Mouse (Mus musculus): Measurements from ENCODE around the gene Adarb1. TPM values are rescaled to one million over a fixed set of nuclear protein-coding genes. Genes with fewer than 3 reads are reported as not detected.

The Adarb1 gene
- polyA plus RNA-seq, 1 experiment: 10.9 TPM

DNA sequence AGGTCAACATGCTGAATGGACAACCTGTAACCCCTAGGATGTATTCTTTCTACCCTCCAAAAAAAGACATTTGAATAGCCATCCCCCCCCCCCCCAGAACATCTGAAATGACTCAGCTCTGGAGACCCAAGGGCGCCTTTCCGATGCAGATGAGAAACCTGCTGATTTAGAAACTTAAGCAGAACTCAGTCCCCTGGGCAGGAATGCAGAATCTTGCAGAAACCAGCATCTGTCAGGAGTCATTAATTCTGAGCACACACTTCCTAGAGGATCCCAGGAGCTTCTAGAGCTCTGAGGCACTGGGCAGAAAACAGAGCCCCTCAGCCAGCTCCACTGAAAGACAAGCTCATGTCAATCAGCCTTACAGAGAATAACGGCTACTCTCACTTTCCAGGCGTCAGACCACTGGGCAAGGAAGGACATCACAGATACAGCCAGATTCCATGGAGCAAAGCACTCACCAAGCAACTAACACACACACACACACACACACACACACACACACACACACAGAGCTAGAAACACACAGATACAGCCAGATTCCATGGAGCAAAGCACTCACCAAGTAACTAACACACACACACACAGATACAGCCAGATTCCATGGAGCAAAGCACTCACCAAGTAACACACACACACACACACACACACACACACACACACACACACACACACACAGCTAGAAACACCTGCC is 113.1 kb downstream of the Adarb1 start:
- no peak overlapping the region for H3K4me3 ChIP-seq (ENCODE audit: control insufficient read depth, low read depth, low read length)
- H3K4me1 ChIP-seq (ENCODE audit: control insufficient read depth, insufficient read depth, low read length): no peaks in the 10 kb centered on the region
- no peak for TF ChIP-seq CTCF (IDR thresholded peaks at IDR 0.05; ENCODE audit: control insufficient read depth, insufficient read depth, insufficient replicate concordance, low read depth, low read length)
- TF ChIP-seq POLR2A (IDR thresholded peaks at IDR 0.05; ENCODE audit: control insufficient read depth, low read depth, low read length): no peak
- no peaks in the 10 kb centered on the region for H3K36me3 ChIP-seq (ENCODE audit: control insufficient read depth, insufficient read depth, low read length)
- H3K27me3 ChIP-seq (ENCODE audit: control insufficient read depth, insufficient read depth, low read length): no peaks in the 10 kb centered on the region
- H3K27ac ChIP-seq (ENCODE audit: control insufficient read depth, insufficient read depth, low read depth, low read length): no peak overlapping the region

DNA sequence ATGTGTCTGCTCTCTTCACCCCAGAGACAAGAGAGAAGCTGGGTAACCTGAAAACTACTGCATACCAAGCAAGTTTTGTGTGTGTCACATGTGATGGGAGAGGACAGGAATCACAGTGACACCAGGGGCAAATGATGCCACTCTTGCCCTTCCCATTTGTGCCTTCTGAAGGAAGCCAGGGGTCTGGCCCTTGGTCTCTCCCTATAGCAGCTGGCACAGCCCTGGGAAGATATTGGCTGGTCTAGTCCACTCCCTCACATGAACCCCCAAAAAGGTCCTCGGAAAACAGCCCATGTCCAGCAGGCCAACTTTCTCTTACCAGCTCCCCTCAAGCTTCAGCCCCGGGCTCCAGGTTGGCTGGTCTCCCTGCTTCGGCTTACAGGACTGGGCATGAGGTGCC is 113.7 kb downstream of the Adarb1 start:
- no peak overlapping the region for H3K4me3 ChIP-seq (ENCODE audit: control insufficient read depth, low read depth, low read length)
- H3K27ac ChIP-seq (ENCODE audit: control insufficient read depth, insufficient read depth, low read depth, low read length): no peak overlapping the region
- no peaks in the 10 kb centered on the region for H3K36me3 ChIP-seq (ENCODE audit: control insufficient read depth, insufficient read depth, low read length)
- no peaks in the 10 kb centered on the region; the same call in 1 of the 2 replicates for H3K4me1 ChIP-seq (ENCODE audit: control insufficient read depth, insufficient read depth, low read length)
- TF ChIP-seq CTCF (IDR thresholded peaks at IDR 0.05; ENCODE audit: control insufficient read depth, insufficient read depth, insufficient replicate concordance, low read depth, low read length) (no peak), POLR2A (IDR thresholded peaks at IDR 0.05; ENCODE audit: control insufficient read depth, low read depth, low read length) (no peak)
- no peaks in the 10 kb centered on the region for H3K27me3 ChIP-seq (ENCODE audit: control insufficient read depth, insufficient read depth, low read length)

DNA sequence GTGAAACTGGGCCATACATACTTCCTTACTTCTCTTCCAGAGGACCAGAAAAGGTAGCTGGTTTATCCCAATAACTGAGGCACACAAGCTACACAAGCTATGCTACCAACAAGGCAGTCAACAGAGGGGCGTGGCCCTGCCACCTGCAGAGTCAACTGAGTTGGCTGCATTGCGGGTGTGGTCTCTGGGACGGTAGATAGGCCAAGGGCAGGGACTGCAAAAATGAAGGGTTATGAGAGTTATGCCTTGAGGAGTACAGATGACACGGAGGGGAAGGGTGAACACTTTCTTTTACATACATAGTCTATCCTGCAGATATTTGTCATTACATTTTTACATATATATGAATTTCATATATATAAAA is 117.2 kb downstream of the Adarb1 start:
- H3K27me3 ChIP-seq (ENCODE audit: control insufficient read depth, insufficient read depth, low read length): no peaks in the 10 kb centered on the region
- TF ChIP-seq POLR2A (IDR thresholded peaks at IDR 0.05; ENCODE audit: control insufficient read depth, low read depth, low read length) (no peak), CTCF (IDR thresholded peaks at IDR 0.05; ENCODE audit: control insufficient read depth, insufficient read depth, insufficient replicate concordance, low read depth, low read length) (no peak)
- H3K4me1 ChIP-seq (ENCODE audit: control insufficient read depth, insufficient read depth, low read length): no peaks in the 10 kb centered on the region; the same call in 1 of the 2 replicates
- H3K4me3 ChIP-seq (ENCODE audit: control insufficient read depth, low read depth, low read length): no peak overlapping the region
- no peak overlapping the region for H3K27ac ChIP-seq (ENCODE audit: control insufficient read depth, insufficient read depth, low read depth, low read length)
- no peaks in the 10 kb centered on the region for H3K36me3 ChIP-seq (ENCODE audit: control insufficient read depth, insufficient read depth, low read length)

DNA sequence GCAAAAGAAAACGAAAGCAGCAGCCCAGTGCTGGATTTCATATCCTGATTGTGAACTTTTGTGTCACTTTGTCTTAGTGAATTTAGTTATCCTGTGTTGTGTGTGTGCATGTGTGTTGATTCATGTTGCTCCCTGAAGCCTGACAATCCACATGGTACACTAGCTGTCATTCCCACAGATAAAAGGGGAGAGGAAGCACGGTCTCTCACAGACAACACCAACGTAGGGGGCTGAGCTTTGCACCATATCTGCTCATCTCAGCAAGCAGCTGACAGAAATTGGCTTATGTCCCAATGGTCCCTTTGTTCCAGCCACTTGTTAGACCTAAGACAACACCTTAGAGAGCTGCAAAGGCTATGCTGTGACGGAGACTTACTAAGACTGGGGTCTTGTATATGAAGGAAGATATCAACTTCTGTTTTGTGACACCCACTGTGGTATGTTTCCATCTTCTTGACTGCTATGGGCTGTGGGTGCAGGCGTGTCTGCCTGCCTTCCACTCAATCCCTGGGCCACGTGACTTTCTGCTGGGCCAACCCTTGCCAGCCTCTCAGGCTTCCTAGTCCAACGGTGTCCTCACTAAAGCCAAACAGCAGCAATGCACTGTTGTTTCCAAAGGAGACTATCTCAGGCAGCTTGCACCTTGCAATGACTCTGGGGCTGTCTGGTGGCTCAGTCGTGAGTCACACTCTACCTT is 117.7 kb downstream of the Adarb1 start:
- Histone ChIP-seq H3K27ac (ENCODE audit: control insufficient read depth, insufficient read depth, low read depth, low read length) (no peak overlapping the region), H3K4me1 (ENCODE audit: control insufficient read depth, insufficient read depth, low read length) (no peaks in the 10 kb centered on the region; the same call in 1 of the 2 replicates), H3K36me3 (ENCODE audit: control insufficient read depth, insufficient read depth, low read length) (no peaks in the 10 kb centered on the region), H3K27me3 (ENCODE audit: control insufficient read depth, insufficient read depth, low read length) (no peaks in the 10 kb centered on the region), H3K4me3 (ENCODE audit: control insufficient read depth, low read depth, low read length) (no peak overlapping the region)
- TF ChIP-seq POLR2A (IDR thresholded peaks at IDR 0.05; ENCODE audit: control insufficient read depth, low read depth, low read length) (no peak), CTCF (IDR thresholded peaks at IDR 0.05; ENCODE audit: control insufficient read depth, insufficient read depth, insufficient replicate concordance, low read depth, low read length) (no peak)

DNA sequence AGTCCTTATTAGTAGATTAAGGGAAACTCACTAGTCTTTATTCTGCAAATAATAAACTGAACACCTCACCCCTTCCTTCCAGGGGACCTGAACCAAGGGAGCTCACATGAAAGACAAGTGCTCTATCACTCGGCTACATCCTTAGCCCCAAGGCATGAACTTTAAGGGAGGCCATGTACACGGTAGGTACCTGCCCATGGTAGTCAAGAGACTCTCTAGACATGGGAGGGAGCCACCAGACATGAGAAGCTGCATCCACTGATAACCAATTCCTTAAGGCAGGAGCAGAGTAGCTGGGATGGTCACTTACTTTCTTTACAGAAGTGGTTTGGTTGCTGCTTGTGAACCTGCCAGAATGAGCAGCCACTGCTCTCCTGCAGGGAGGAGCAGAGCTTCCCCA is 118.9 kb downstream of the Adarb1 start:
- Histone ChIP-seq H3K27me3 (ENCODE audit: control insufficient read depth, insufficient read depth, low read length) (no peaks in the 10 kb centered on the region), H3K4me1 (ENCODE audit: control insufficient read depth, insufficient read depth, low read length) (no peaks in the 10 kb centered on the region; the same call in 1 of the 2 replicates), H3K4me3 (ENCODE audit: control insufficient read depth, low read depth, low read length) (no peak overlapping the region), H3K27ac (ENCODE audit: control insufficient read depth, insufficient read depth, low read depth, low read length) (no peak overlapping the region), H3K36me3 (ENCODE audit: control insufficient read depth, insufficient read depth, low read length) (no peaks in the 10 kb centered on the region)
- TF ChIP-seq CTCF (IDR thresholded peaks at IDR 0.05; ENCODE audit: control insufficient read depth, insufficient read depth, insufficient replicate concordance, low read depth, low read length) (no peak), POLR2A (IDR thresholded peaks at IDR 0.05; ENCODE audit: control insufficient read depth, low read depth, low read length) (no peak)

DNA sequence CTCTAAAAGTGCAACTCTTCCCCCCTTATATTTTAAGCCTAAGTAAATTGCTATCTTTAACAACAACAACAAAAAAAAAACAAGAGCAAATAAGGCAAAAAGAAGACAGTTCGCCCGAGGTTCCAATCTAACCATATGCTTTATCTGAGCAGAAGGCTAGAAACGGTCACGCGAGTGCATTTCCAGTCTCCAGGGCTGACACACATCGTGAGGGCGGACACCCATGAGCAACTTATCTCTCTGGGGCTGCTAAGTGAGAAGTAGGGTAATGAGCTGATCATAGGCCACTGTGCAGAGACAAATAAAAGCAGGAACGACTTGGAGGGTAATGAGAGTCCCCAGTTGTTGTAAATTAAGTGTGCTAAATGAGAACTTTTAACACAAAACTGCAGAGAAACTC is 119.4 kb downstream of the Adarb1 start:
- H3K4me1 ChIP-seq (ENCODE audit: control insufficient read depth, insufficient read depth, low read length): no peaks in the 10 kb centered on the region; the same call in 1 of the 2 replicates
- no peak overlapping the region for H3K27ac ChIP-seq (ENCODE audit: control insufficient read depth, insufficient read depth, low read depth, low read length)
- H3K4me3 ChIP-seq (ENCODE audit: control insufficient read depth, low read depth, low read length): no peak overlapping the region
- H3K36me3 ChIP-seq (ENCODE audit: control insufficient read depth, insufficient read depth, low read length): no peaks in the 10 kb centered on the region
- TF ChIP-seq POLR2A (IDR thresholded peaks at IDR 0.05; ENCODE audit: control insufficient read depth, low read depth, low read length) (no peak), CTCF (IDR thresholded peaks at IDR 0.05; ENCODE audit: control insufficient read depth, insufficient read depth, insufficient replicate concordance, low read depth, low read length) (no peak)
- no peaks in the 10 kb centered on the region for H3K27me3 ChIP-seq (ENCODE audit: control insufficient read depth, insufficient read depth, low read length)

DNA sequence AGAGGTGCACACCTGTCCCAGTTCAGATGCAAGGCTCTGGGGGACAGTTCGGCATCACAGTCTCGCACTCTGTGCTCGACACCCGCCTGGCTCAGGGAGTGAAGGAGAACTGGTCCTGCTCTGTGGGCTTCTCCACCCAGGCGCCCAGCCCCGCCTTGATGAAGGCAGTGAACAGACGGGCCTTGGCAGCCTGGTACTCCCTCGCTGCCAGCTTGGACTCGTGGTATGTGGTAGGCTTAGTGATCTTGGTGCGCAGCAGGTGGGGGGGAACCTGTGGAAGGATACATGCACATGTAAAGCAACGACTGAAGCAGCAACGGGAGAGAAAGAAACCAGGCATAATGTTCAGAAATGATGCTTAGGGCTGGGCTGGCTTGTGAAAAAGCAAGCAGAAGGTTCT is 123.4 kb downstream of the Adarb1 start:
- TF ChIP-seq CTCF (IDR thresholded peaks at IDR 0.05; ENCODE audit: control insufficient read depth, insufficient read depth, insufficient replicate concordance, low read depth, low read length) (no peak), POLR2A (IDR thresholded peaks at IDR 0.05; ENCODE audit: control insufficient read depth, low read depth, low read length) (no peak)
- Histone ChIP-seq H3K4me3 (ENCODE audit: control insufficient read depth, low read depth, low read length) (no peak overlapping the region), H3K27ac (ENCODE audit: control insufficient read depth, insufficient read depth, low read depth, low read length) (no peak overlapping the region), H3K27me3 (ENCODE audit: control insufficient read depth, insufficient read depth, low read length) (no peaks in the 10 kb centered on the region), H3K36me3 (ENCODE audit: control insufficient read depth, insufficient read depth, low read length) (no peaks in the 10 kb centered on the region), H3K4me1 (ENCODE audit: control insufficient read depth, insufficient read depth, low read length) (no peaks in the 10 kb centered on the region; the same call in 1 of the 2 replicates)

Measured in testis, adult 2 months (tissue).